Mouse (Mus musculus) cortical plate, adult 2 months (tissue): ENCODE results near the gene Ube4b.

Experiments
- CTCF ChIP-seq: fragments of 200-500 bp; IDR thresholded peaks from 2 replicates; pipeline ENCODE4 v1.5.1; 2011; ENCODE audit warnings: mild to moderate bottlenecking, control low read depth, low read length; ENCODE audit not compliant: insufficient read depth; ENCODE audit errors: extremely low read depth
- POLR2A ChIP-seq: fragments of 200-500 bp; IDR thresholded peaks from 2 replicates; pipeline ENCODE4 v1.6.1; 2011; ENCODE audit warnings: mild to moderate bottlenecking, low read length, control low read depth; ENCODE audit not compliant: insufficient read depth; ENCODE audit errors: extremely low read depth

GRCm38 (mm10) chr4:149374662-149375061 is 51.9 kb downstream of the Ube4b start:
- TF ChIP-seq POLR2A (no peak), CTCF (no peak)
